Comparison of ENCODE assay signal across 21 mouse cellular contexts in genomic region chr4:141614946-141615345, GRCm38 (mm10). TPM values are rescaled to one million over a fixed set of nuclear protein-coding genes. Genes with fewer than 3 reads are reported as not detected.
DNase-seq lines count a peak whose midpoint lies in the region; ATAC-seq lines count a peak whose summit lies in the region.
"Had no signal": no experiment of that assay in that cellular context is flagged by ENCODE, and none has a peak within 500 bp of the region (broad histone marks: within the 10 kb centered on the region; RNA-seq: fewer than 3 reads in every experiment).

No protein-coding gene starts in this region.

- H3K9me3 ChIP-seq in hindbrain, embryonic 10.5 days: no peaks in the 10 kb centered on the region
- H3K9me3 ChIP-seq in hindbrain, embryonic 16.5 days (ENCODE audit: control insufficient read depth, low read length): no peaks in the 10 kb centered on the region
- H3K9me3 ChIP-seq in megakaryocyte, embryonic 14.5 days: no peaks in the 10 kb centered on the region
- H3K9me3 ChIP-seq: embryonic facial prominence, embryonic 10.5 days; forebrain, embryonic 13.5 days; G1E; heart, embryonic 13.5 days had no signal

- peak overlapping the region; percentile 40; the same call in 1 of the 2 replicates for H3K27ac ChIP-seq in hindbrain, embryonic 10.5 days
- no peak overlapping the region for H3K27ac ChIP-seq in hindbrain, embryonic 16.5 days (ENCODE audit: low read depth, low read length)
- H3K27ac ChIP-seq: forebrain, embryonic 13.5 days; gastrocnemius, adult 2 months; heart, embryonic 13.5 days; hindbrain, embryonic 14.5 days had no signal

- no peak overlapping the region for H3K4me3 ChIP-seq in hindbrain, embryonic 10.5 days
- H3K4me3 ChIP-seq in hindbrain, embryonic 16.5 days (ENCODE audit: low read length): no peak overlapping the region
- peak overlapping the region; percentile 8 for H3K4me3 ChIP-seq in megakaryocyte, embryonic 14.5 days (replicated peaks)
- H3K4me3 ChIP-seq: embryonic facial prominence, embryonic 10.5 days; forebrain, embryonic 13.5 days; gastrocnemius, adult 2 months; heart, embryonic 13.5 days had no signal

- H3K4me2 ChIP-seq in hindbrain, embryonic 16.5 days (ENCODE audit: low read length): no peak overlapping the region
- H3K4me2 ChIP-seq: forebrain, embryonic 13.5 days; heart, embryonic 13.5 days; hindbrain, embryonic 14.5 days had no signal

- no peak overlapping the region for H3K9ac ChIP-seq in hindbrain, embryonic 16.5 days (ENCODE audit: low read depth, low read length)
- H3K9ac ChIP-seq: forebrain, embryonic 13.5 days; forebrain, postnatal 0 days; heart, embryonic 13.5 days; hindbrain, embryonic 14.5 days had no signal

- H3K4me1 ChIP-seq in hindbrain, embryonic 10.5 days (replicated peaks): peaks cover 41% of the 10 kb centered on the region
- peaks cover 7% of the 10 kb centered on the region for H3K4me1 ChIP-seq in hindbrain, embryonic 16.5 days (ENCODE audit: control insufficient read depth, insufficient read depth, low read depth, low read length)
- H3K4me1 ChIP-seq in megakaryocyte, embryonic 14.5 days: peaks cover 26% of the 10 kb centered on the region

- WGBS in hindbrain, embryonic 10.5 days: 88% methylated on average over 14 of the region's 14 CpGs
- 72% methylated on average over 14 of the region's 14 CpGs for WGBS in hindbrain, embryonic 16.5 days

- no peaks in the 10 kb centered on the region for H3K36me3 ChIP-seq in hindbrain, embryonic 10.5 days
- no peaks in the 10 kb centered on the region for H3K36me3 ChIP-seq in hindbrain, embryonic 16.5 days (ENCODE audit: control insufficient read depth, insufficient read depth, low read length)
- H3K36me3 ChIP-seq in megakaryocyte, embryonic 14.5 days (replicated peaks; ENCODE audit: low read length): no peaks in the 10 kb centered on the region
- H3K36me3 ChIP-seq: embryonic facial prominence, embryonic 10.5 days; G1E; heart, embryonic 13.5 days had no signal

- DNase-seq in hindbrain, embryonic 10.5 days (ENCODE audit: low spot score): no peak
- DNase-seq in retina, embryonic 14.5 days (ENCODE audit: low spot score): peak; percentile 42
- DNase-seq in retina, postnatal 1 day: peak; percentile 44
- DNase-seq: adrenal gland, adult 8-10 months; adrenal gland, postnatal 36 days; cerebellum, adult 11 months; cerebellum, adult 9-10 months; forebrain, postnatal 0 days; gastrocnemius, adult 2 months; gastrocnemius, postnatal 25 days; heart, postnatal 36 days had no signal

- peaks cover 13% of the 10 kb centered on the region for H3K27me3 ChIP-seq in hindbrain, embryonic 10.5 days (ENCODE audit: insufficient read depth, poor library complexity, severe bottlenecking)
- H3K27me3 ChIP-seq in hindbrain, embryonic 16.5 days (replicated peaks; ENCODE audit: control insufficient read depth, insufficient read depth, low read length): peaks cover 6% of the 10 kb centered on the region; the same call in 1 of the 2 replicates
- H3K27me3 ChIP-seq in megakaryocyte, embryonic 14.5 days (replicated peaks): peaks cover 68% of the 10 kb centered on the region

- no peak for ATAC-seq in hindbrain, embryonic 16.5 days
- no peak for ATAC-seq in megakaryocyte, adult 5-6 weeks (ENCODE audit: poor library complexity, severe bottlenecking)
- ATAC-seq: forebrain, embryonic 13.5 days; forebrain, postnatal 0 days; inflammation-experienced regulatory T-cells, adult 6 months had no signal

RNA-seq across cellular contexts. Expression of gene Tmem82, which starts 3.5 kb away (rescaled TPM):
- polyA plus RNA-seq in hindbrain, embryonic 10.5 days (2016; fragmentation: Nextera tagmentation; extraction: Ambion mirVana): 1.2 and 1.5 TPM in 2 replicates
- 0.34 and 0.45 TPM in 2 replicates for polyA plus RNA-seq in hindbrain, embryonic 16.5 days (2015; fragmentation: Nextera tagmentation; extraction: Ambion mirVana)
- 1.1 TPM in 1 of 2 replicates, not detected in the other for polyA plus RNA-seq in megakaryocyte, embryonic 14.5 days (2012; ENCODE audit: insufficient read depth, low replicate concordance)
- total RNA-seq in megakaryocyte, adult 5-6 weeks (2015): 0.16 TPM in 1 of 2 replicates, not detected in the other
- 0.26 TPM in 1 of 2 replicates, not detected in the other for total RNA-seq in megakaryocyte, adult 5-6 weeks (2017)
- polyA plus RNA-seq: G1E; hindbrain, embryonic 14.5 days had no signal

RNA-seq across cellular contexts. Expression of gene Slc25a34, which starts 8.7 kb away (rescaled TPM):
- 0.10 TPM in 1 of 2 replicates, not detected in the other for polyA plus RNA-seq in hindbrain, embryonic 10.5 days (2016; fragmentation: Nextera tagmentation; extraction: Ambion mirVana)
- 0.54 and 0.81 TPM in 2 replicates for polyA plus RNA-seq in hindbrain, embryonic 16.5 days (2015; fragmentation: Nextera tagmentation; extraction: Ambion mirVana)
- polyA plus RNA-seq in megakaryocyte, embryonic 14.5 days (2012; ENCODE audit: insufficient read depth, low replicate concordance): not detected in 2 replicates
- total RNA-seq in megakaryocyte, adult 5-6 weeks (2015): not detected in 2 replicates
- not detected in 2 replicates for total RNA-seq in megakaryocyte, adult 5-6 weeks (2017)
- total RNA-seq: granulocyte monocyte progenitor cell, adult 5-6 weeks had no signal
- polyA plus RNA-seq: G1E; hindbrain, embryonic 14.5 days had no signal

RNA-seq across cellular contexts. Expression of gene Fblim1, which starts 9.1 kb away (rescaled TPM):
- polyA plus RNA-seq in hindbrain, embryonic 10.5 days (2016; fragmentation: Nextera tagmentation; extraction: Ambion mirVana): 33.7 and 34.4 TPM in 2 replicates
- polyA plus RNA-seq in hindbrain, embryonic 16.5 days (2015; fragmentation: Nextera tagmentation; extraction: Ambion mirVana): 42.9 and 51.5 TPM in 2 replicates
- 4.7 and 17.1 TPM in 2 replicates for polyA plus RNA-seq in megakaryocyte, embryonic 14.5 days (2012; ENCODE audit: insufficient read depth, low replicate concordance)
- not detected in 2 replicates for total RNA-seq in megakaryocyte, adult 5-6 weeks (2015)
- not detected in 2 replicates for total RNA-seq in megakaryocyte, adult 5-6 weeks (2017)
- polyA plus RNA-seq: G1E had no signal

RNA-seq across cellular contexts. Expression of gene Plekhm2, which starts 49.8 kb away (rescaled TPM):
- 5.0 and 5.4 TPM in 2 replicates for polyA plus RNA-seq in hindbrain, embryonic 10.5 days (2016; fragmentation: Nextera tagmentation; extraction: Ambion mirVana)
- 6.5 and 6.7 TPM in 2 replicates for polyA plus RNA-seq in hindbrain, embryonic 16.5 days (2015; fragmentation: Nextera tagmentation; extraction: Ambion mirVana)
- 19.4 and 24.8 TPM in 2 replicates for polyA plus RNA-seq in megakaryocyte, embryonic 14.5 days (2012; ENCODE audit: insufficient read depth, low replicate concordance)
- 11.1 and 14.9 TPM in 2 replicates for total RNA-seq in megakaryocyte, adult 5-6 weeks (2015)
- total RNA-seq in megakaryocyte, adult 5-6 weeks (2017): 10.4 and 11.1 TPM in 2 replicates
